Mouse (Mus musculus) kidney, postnatal 0 days (tissue): Measurements from ENCODE around the gene Srp68. TPM values are rescaled to one million over a fixed set of nuclear protein-coding genes. Genes with fewer than 3 reads are reported as not detected.

Experiments
- ATAC-seq: fragments of 200-750 bp; cut with Nextera tagmentation; replicated peaks from 2 replicates; pipeline ENCODE4 v1.8.0; 2017; ENCODE audit warnings: low read depth, moderate number of reproducible peaks, moderate TSS enrichment, moderate library complexity; ENCODE audit not compliant: low FRiP score
- DNase-seq: peaks from one replicate; pipeline ENCODE4 v3.0.0-alpha.2; 2016; ENCODE audit warnings: low spot score
- H3K27ac ChIP-seq: fragments of 300-500 bp; sonication (generic); 2 replicates; pipeline ENCODE4 v1.5.1; 2014; ENCODE audit warnings: mild to moderate bottlenecking
- H3K27me3 ChIP-seq: fragments of 300-500 bp; sonication (generic); 2 replicates; pipeline ENCODE4 v1.6.1; 2014; ENCODE audit warnings: low read length, mixed read lengths; ENCODE audit not compliant: insufficient read depth
- H3K36me3 ChIP-seq: fragments of 300-500 bp; sonication (generic); 2 replicates; pipeline ENCODE4 v1.6.1; 2014; ENCODE audit warnings: low read length, mixed read lengths; ENCODE audit not compliant: insufficient read depth
- H3K4me1 ChIP-seq: fragments of 300-500 bp; sonication (generic); replicated peaks from 2 replicates; pipeline ENCODE4 v1.6.1; 2014; ENCODE audit warnings: antibody characterized with exemption, low read length, mixed read lengths; ENCODE audit not compliant: insufficient read depth
- H3K4me2 ChIP-seq: fragments of 300-500 bp; sonication (generic); 2 replicates; pipeline ENCODE4 v1.6.1; 2014; ENCODE audit warnings: mild to moderate bottlenecking, low read length, moderate library complexity, mixed read lengths
- H3K4me3 ChIP-seq: fragments of 300-500 bp; sonication (generic); replicated peaks from 2 replicates; pipeline ENCODE4 v1.5.1; 2014; ENCODE audit warnings: low read depth, low read length
- H3K9ac ChIP-seq: fragments of 300-500 bp; sonication (generic); 2 replicates; pipeline ENCODE4 v1.6.1; 2014; ENCODE audit warnings: low read depth, low read length
- H3K9me3 ChIP-seq: fragments of 300-500 bp; sonication (generic); replicated peaks from 2 replicates; pipeline ENCODE4 v1.6.1; 2016; ENCODE audit warnings: low read length, inconsistent platforms, mixed read lengths
- CTCF ChIP-seq: IDR thresholded peaks from 2 replicates; pipeline ENCODE4 v1.5.1; 2016; ENCODE audit warnings: antibody characterized with exemption, low read depth, mild to moderate bottlenecking, moderate library complexity
- WGBS: fragments of 180-500 bp; shearing (Covaris S2); extraction: QIAGEN DNeasy Blood & Tissue Kit; methylation state at CpG from one replicate; pipeline ENCODE4 v1.1.7; 2014; 5-methylcytosine and 5-hydroxymethylcytosine counted together
- polyA plus RNA-seq: library from polyadenylated mRNA; unstranded; fragments of >200 nt; fragmentation: Nextera tagmentation; extraction: Ambion mirVana; gene quantifications from 2 replicates; pipeline ENCODE4 v1.2.1, GENCODE M21; 2015

Gene Srp68
- polyA plus RNA-seq, 1 experiment from 2014 or later, result 62.1 TPM

- Histone ChIP-seq H3K4me2 (no peak overlapping the region), H3K27ac (no peak overlapping the region), H3K27me3 (peaks cover 18% of the 10 kb centered on the region), H3K36me3 (peaks cover 32% of the 10 kb centered on the region), H3K4me1 (no peaks in the 10 kb centered on the region), H3K4me3 (no peak overlapping the region), H3K9ac (no peak overlapping the region), H3K9me3 (no peaks in the 10 kb centered on the region)
- TF ChIP-seq CTCF, result no peak
- ATAC-seq (no peak), DNase-seq (no peak)
- WGBS, result 67% methylated on average over 5 of the region's 5 CpGs
These were observed 13.3 kb upstream of the Srp68 start for GRCm38 (mm10) chr11:116287351-116287750.

DNA sequence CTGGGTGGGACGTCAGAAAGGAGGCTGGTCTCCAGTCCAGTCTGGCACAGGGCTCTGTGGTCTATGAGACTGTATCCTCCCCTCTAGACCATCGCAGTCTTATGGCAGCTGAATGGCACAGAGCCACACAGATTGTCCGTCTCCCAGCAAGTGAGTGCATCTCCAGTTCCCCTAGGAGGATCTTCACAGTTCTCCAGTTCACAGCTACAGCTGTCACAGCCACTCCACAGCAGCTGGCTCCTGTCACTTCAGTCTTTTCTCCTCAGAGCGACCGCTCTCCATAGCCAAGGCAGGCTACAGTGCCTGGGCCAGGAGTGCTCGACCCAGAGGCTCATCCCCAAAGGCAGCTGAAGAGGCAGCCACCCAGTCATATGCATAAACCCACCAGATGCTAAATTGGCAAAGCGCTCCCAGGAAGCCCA lies 11.8 kb upstream of the Srp68 start:
- peaks cover 6% of the 10 kb centered on the region; the same call in 1 of the 2 replicates for H3K4me1 ChIP-seq

GRCm38 (mm10) chr11:116283982-116284381 lies 10.0 kb upstream of the Srp68 start:
- H3K27ac ChIP-seq, result no peak overlapping the region
- no peak overlapping the region for H3K4me3 ChIP-seq
- ATAC-seq (no peak), DNase-seq (no peak)
- H3K9ac ChIP-seq, result no peak overlapping the region
- no peak for TF ChIP-seq CTCF
- H3K27me3 ChIP-seq, result peaks cover 37% of the 10 kb centered on the region
- H3K4me1 ChIP-seq, result peaks cover 6% of the 10 kb centered on the region; the same call in 1 of the 2 replicates
- 40% methylated on average over 6 of the region's 6 CpGs for WGBS
- peaks cover 11% of the 10 kb centered on the region; the same call in 1 of the 2 replicates for H3K36me3 ChIP-seq
- no peaks in the 10 kb centered on the region for H3K9me3 ChIP-seq
- no peak overlapping the region for H3K4me2 ChIP-seq

More for the DNA sequence above, 11.8 kb upstream of the Srp68 start:
- Histone ChIP-seq H3K9ac (no peak overlapping the region), H3K27me3 (peaks cover 30% of the 10 kb centered on the region), H3K27ac (0 out of 2 replicates have a peak overlapping the region, but pooled peaks have one; percentile 13), H3K9me3 (no peaks in the 10 kb centered on the region), H3K36me3 (peaks cover 25% of the 10 kb centered on the region; the same call in 1 of the 2 replicates), H3K4me3 (no peak overlapping the region), H3K4me2 (no peak overlapping the region)
- DNase-seq (peak; percentile 83), ATAC-seq (peak; percentile 38)
- WGBS, result 30% methylated on average over 7 of the region's 7 CpGs
- TF ChIP-seq CTCF, result no peak

GRCm38 (mm10) chr11:116282912-116283521 lies 9.0 kb upstream of the Srp68 start:
- Histone ChIP-seq H3K27me3 (peaks cover 37% of the 10 kb centered on the region), H3K4me1 (peaks cover 6% of the 10 kb centered on the region; the same call in 1 of the 2 replicates), H3K9me3 (no peaks in the 10 kb centered on the region), H3K9ac (no peak overlapping the region), H3K4me2 (peak overlapping the region; percentile 13; the same call in 1 of the 2 replicates), H3K4me3 (no peak overlapping the region), H3K36me3 (peaks cover 5% of the 10 kb centered on the region; the same call in 1 of the 2 replicates), H3K27ac (no peak overlapping the region)
- no peak for TF ChIP-seq CTCF
- ATAC-seq (no peak), DNase-seq (no peak)
- WGBS, result 9% methylated on average over 48 of the region's 48 CpGs

GRCm38 (mm10) chr11:116282089-116282488 lies 8.1 kb upstream of the Srp68 start:
- ATAC-seq, result no peak
- peaks cover 37% of the 10 kb centered on the region for H3K27me3 ChIP-seq
- H3K36me3 ChIP-seq, result no peaks in the 10 kb centered on the region
- peak; percentile 52 for TF ChIP-seq CTCF
- H3K4me2 ChIP-seq, result peak overlapping the region; percentile 48
- H3K9ac ChIP-seq, result 0 out of 2 replicates have a peak overlapping the region, but pooled peaks have one; percentile 5
- peak overlapping the region; percentile 26 for H3K4me3 ChIP-seq
- WGBS, result 3% methylated on average over 11 of the region's 11 CpGs
- no peak overlapping the region for H3K27ac ChIP-seq
- DNase-seq, result peak; percentile 63
- peaks cover 6% of the 10 kb centered on the region; the same call in 1 of the 2 replicates for H3K4me1 ChIP-seq
- H3K9me3 ChIP-seq, result no peaks in the 10 kb centered on the region

DNA sequence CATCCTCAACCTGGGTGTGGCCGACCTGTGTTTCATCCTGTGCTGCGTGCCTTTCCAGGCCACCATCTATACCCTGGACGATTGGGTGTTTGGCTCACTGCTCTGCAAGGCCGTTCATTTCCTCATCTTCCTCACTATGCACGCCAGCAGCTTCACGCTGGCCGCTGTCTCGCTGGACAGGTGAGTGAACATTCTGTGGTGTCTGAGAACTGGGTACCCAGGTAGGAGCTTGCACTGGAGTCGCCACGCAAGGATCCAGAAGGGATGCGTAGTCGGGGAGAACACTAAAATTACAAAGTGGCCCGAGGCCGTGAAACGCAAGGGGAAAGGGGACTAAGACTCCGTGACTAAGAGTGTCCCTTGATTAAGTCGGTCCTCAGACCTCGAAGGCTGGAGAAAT lies 7.7 kb upstream of the Srp68 start:
- ATAC-seq, result no peak
- Histone ChIP-seq H3K9ac (peak overlapping the region; percentile 5; the same call in 1 of the 2 replicates), H3K36me3 (no peaks in the 10 kb centered on the region), H3K9me3 (no peaks in the 10 kb centered on the region), H3K4me3 (peak overlapping the region; percentile 26), H3K27me3 (peaks cover 37% of the 10 kb centered on the region), H3K4me1 (peaks cover 6% of the 10 kb centered on the region; the same call in 1 of the 2 replicates), H3K4me2 (peak overlapping the region; percentile 48), H3K27ac (no peak overlapping the region)
- TF ChIP-seq CTCF, result no peak
- DNase-seq, result no peak
- 1% methylated on average over 18 of the region's 18 CpGs for WGBS
